Mouse (Mus musculus) thymus, postnatal 0 days (tissue): ENCODE measurements at regions not wholly inside any gene's neighbourhood (a gene's known extent, or its start where the extent isn't known, plus 50 kb on each side); places are given as distances from the start of the nearest gene placed in this dataset.
"Not testable (repeated sequence)": the region's sequence is repeated elsewhere in the genome, so short reads cannot be mapped to it uniquely, and the experiment has no call there.

ENCODE experiments used
- DNase-seq: peaks from one replicate; pipeline ENCODE4 v3.0.0-alpha.2; 2015; ENCODE audit warnings: low spot score

- not testable (repeated sequence) for DNase-seq
These were observed 128.9 kb downstream of the Kap start for GRCm38 (mm10) chr6:133724627-133725026.

- peak; percentile 7 for DNase-seq
These were observed 146.8 kb downstream of the Kap start for GRCm38 (mm10) chr6:133706712-133707111.

GRCm38 (mm10) chr6:133701625-133702024 lies 151.9 kb downstream of the Kap start:
- no peak for DNase-seq
